Mouse (Mus musculus) testis, adult 2 months (tissue): ENCODE data around the gene Cox8c. TPM values are rescaled to one million over a fixed set of nuclear protein-coding genes. Genes with fewer than 3 reads are reported as not detected.

Experiments used
- H3K27ac ChIP-seq: fragments of 200-500 bp; 2 replicates; pipeline ENCODE4 v1.5.1; 2012; ENCODE audit warnings: low read depth, low read length; ENCODE audit not compliant: control insufficient read depth, insufficient read depth
- H3K27me3 ChIP-seq: fragments of 200-500 bp; 2 replicates; pipeline ENCODE4 v1.6.1; 2012; ENCODE audit warnings: mild to moderate bottlenecking, low read length, moderate library complexity; ENCODE audit not compliant: control insufficient read depth, insufficient read depth
- H3K36me3 ChIP-seq: fragments of 200-500 bp; 2 replicates; pipeline ENCODE4 v1.6.1; 2012; ENCODE audit warnings: mild to moderate bottlenecking, low read length; ENCODE audit not compliant: control insufficient read depth, insufficient read depth
- H3K4me1 ChIP-seq: fragments of 200-500 bp; 2 replicates; pipeline ENCODE4 v1.6.1; 2012; ENCODE audit warnings: low read length; ENCODE audit not compliant: control insufficient read depth, insufficient read depth
- H3K4me3 ChIP-seq: fragments of 200-500 bp; 2 replicates; pipeline ENCODE4 v1.5.1; 2012; ENCODE audit warnings: low read depth, mild to moderate bottlenecking, low read length, moderate library complexity, mixed read lengths; ENCODE audit not compliant: control insufficient read depth
- CTCF ChIP-seq: fragments of 200-500 bp; IDR thresholded peaks from 2 replicates; pipeline ENCODE4 v1.5.1; 2012; ENCODE audit warnings: low read depth, mild to moderate bottlenecking, inconsistent platforms, low read length, moderate library complexity; ENCODE audit not compliant: control insufficient read depth, insufficient read depth, insufficient replicate concordance
- POLR2A ChIP-seq: fragments of 200-500 bp; IDR thresholded peaks from 2 replicates; pipeline ENCODE4 v1.6.1; 2012; ENCODE audit warnings: low read depth, mild to moderate bottlenecking, inconsistent platforms, low read length, moderate library complexity; ENCODE audit not compliant: control insufficient read depth
- polyA plus RNA-seq: library from polyadenylated mRNA; depleted of rRNA; stranded (reverse); fragments of >200 nt; gene quantifications from 2 replicates; pipeline ENCODE4 v1.2.3, GENCODE M21; 2012; rRNA removed

Cox8c gene
- 455 and 485 TPM in 2 replicates for polyA plus RNA-seq

GRCm38 (mm10) chr12:102899091-102899490 is at the start of gene Cox8c:
Gene Cox8c, plus strand, starts transcription at chr12:102899316.
- H3K4me3 ChIP-seq: peak within 1 kb of the TSS; percentile 89
- TF ChIP-seq POLR2A (peak; percentile 96; the same call in 1 of the 2 replicates), CTCF (no peak)
- H3K27ac ChIP-seq: peak within 1 kb of the TSS; percentile 98

GRCm38 (mm10) chr12:102860806-102861205 is 38.3 kb upstream of the Cox8c start:
- Histone ChIP-seq H3K27ac (no peak overlapping the region), H3K4me1 (no peaks in the 10 kb centered on the region), H3K4me3 (no peak overlapping the region), H3K36me3 (no peaks in the 10 kb centered on the region), H3K27me3 (no peaks in the 10 kb centered on the region)
- TF ChIP-seq POLR2A: no peak
- TF ChIP-seq CTCF: no peak

More at GRCm38 (mm10) chr12:102899091-102899490, at the start of gene Cox8c:
- H3K36me3 ChIP-seq: no peaks in the 10 kb centered on the region; the same call in 1 of the 2 replicates
- no peaks in the 10 kb centered on the region for H3K27me3 ChIP-seq
- H3K4me1 ChIP-seq: peaks cover 2% of the 10 kb centered on the region; the same call in 1 of the 2 replicates

- Histone ChIP-seq H3K27me3 (no peaks in the 10 kb centered on the region), H3K4me1 (no peaks in the 10 kb centered on the region), H3K36me3 (no peaks in the 10 kb centered on the region), H3K4me3 (no peak overlapping the region), H3K27ac (no peak overlapping the region)
- no peak for TF ChIP-seq CTCF
- no peak for TF ChIP-seq POLR2A
Measured at GRCm38 (mm10) chr12:102869802-102870201, 29.3 kb upstream of the Cox8c start.

GRCm38 (mm10) chr12:102870527-102870926 is 28.6 kb upstream of the Cox8c start:
- Histone ChIP-seq H3K4me3 (no peak overlapping the region), H3K36me3 (no peaks in the 10 kb centered on the region), H3K27me3 (no peaks in the 10 kb centered on the region), H3K27ac (no peak overlapping the region), H3K4me1 (no peaks in the 10 kb centered on the region)
- TF ChIP-seq CTCF: no peak
- TF ChIP-seq POLR2A: no peak

- no peaks in the 10 kb centered on the region for H3K27me3 ChIP-seq
- TF ChIP-seq CTCF: no peak
- TF ChIP-seq POLR2A: no peak; the same call in 1 of the 2 replicates
- H3K4me3 ChIP-seq: peak overlapping the region; percentile 98
- no peaks in the 10 kb centered on the region for H3K36me3 ChIP-seq
- peak overlapping the region; percentile 94 for H3K27ac ChIP-seq
- peaks cover 8% of the 10 kb centered on the region for H3K4me1 ChIP-seq
Measured at GRCm38 (mm10) chr12:102877301-102878030, 21.6 kb upstream of the Cox8c start.

- Histone ChIP-seq H3K4me1 (peaks cover 8% of the 10 kb centered on the region), H3K27ac (peak within 1 kb of the TSS; percentile 94), H3K27me3 (no peaks in the 10 kb centered on the region), H3K36me3 (no peaks in the 10 kb centered on the region), H3K4me3 (peak within 1 kb of the TSS; percentile 98)
- TF ChIP-seq POLR2A (peak; percentile 49), CTCF (no peak)
Measured at GRCm38 (mm10) chr12:102878031-102878823, 20.9 kb upstream of the Cox8c start, which contains the start of gene Btbd7. Gene Btbd7, minus strand, starts transcription at chr12:102878471.

- Histone ChIP-seq H3K4me3 (peak overlapping the region; percentile 98), H3K27me3 (no peaks in the 10 kb centered on the region), H3K27ac (peak overlapping the region; percentile 63; the same call in 1 of the 2 replicates), H3K4me1 (peaks cover 8% of the 10 kb centered on the region), H3K36me3 (no peaks in the 10 kb centered on the region)
- no peak for TF ChIP-seq CTCF
- TF ChIP-seq POLR2A: no peak
Measured at GRCm38 (mm10) chr12:102878901-102879300, 20.2 kb upstream of the Cox8c start.
